Mouse (Mus musculus) fat pad, adult 2 months (tissue): ENCODE results near the gene Higd1a.

Experiments
- DNase-seq: peaks from one replicate; pipeline ENCODE4 v3.0.0-alpha.2; 2011; ENCODE audit warnings: low read depth, low spot score; ENCODE audit errors: extremely low read depth

Gene Higd1a

DNA sequence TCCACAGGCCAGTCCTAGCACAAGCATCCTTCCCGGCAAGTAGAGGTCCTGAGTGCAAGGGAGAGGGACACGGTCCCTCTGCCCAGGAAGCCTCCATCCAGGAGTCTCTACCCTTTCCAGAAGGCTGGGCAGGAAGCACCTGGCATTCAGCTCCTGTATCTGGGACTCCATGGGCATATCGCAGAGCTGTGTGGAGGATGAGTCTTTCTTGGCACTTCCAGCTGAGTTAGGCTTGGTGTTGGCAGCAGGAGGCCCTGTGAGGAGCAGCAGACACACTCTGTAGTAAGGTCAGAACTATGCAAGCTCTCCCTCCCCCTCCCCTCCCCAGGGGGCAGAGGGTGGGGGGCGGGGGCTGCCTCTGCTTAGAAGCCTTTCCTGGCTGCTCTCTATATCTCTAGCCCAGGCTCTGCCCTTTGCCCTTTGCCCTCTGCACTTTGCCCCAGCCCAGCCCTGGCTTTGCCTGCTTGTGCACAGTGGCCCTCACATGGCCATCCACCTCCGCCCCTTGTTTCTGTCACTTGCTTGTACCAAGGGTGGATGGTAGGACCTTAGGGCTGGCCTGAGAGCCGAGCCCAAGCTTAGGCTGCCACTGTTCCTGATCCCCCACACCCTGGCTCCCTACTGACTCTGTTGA, 59.2 kb downstream of the Higd1a start:
- no peak for DNase-seq
